Mouse (Mus musculus) lung, postnatal 0 days (tissue): ENCODE measurements at regions not wholly inside any gene's neighbourhood (a gene's known extent, or its start where the extent isn't known, plus 50 kb on each side); places are given as distances from the start of the nearest gene placed in this dataset.

ENCODE experiments used
- ATAC-seq: fragments of 200-750 bp; cut with Nextera tagmentation; 2 replicates; pipeline ENCODE4 v1.8.0; 2017; ENCODE audit warnings: moderate library complexity
- DNase-seq: peaks from one replicate; pipeline ENCODE4 v3.0.0-alpha.2; 2016; ENCODE audit warnings: low spot score
- H3K27ac ChIP-seq: fragments of 300-500 bp; sonication (generic); 2 replicates; pipeline ENCODE4 v1.5.1; 2014; ENCODE audit warnings: antibody characterized with exemption, mild to moderate bottlenecking, low read length, mixed read lengths
- H3K27me3 ChIP-seq: fragments of 300-500 bp; sonication (generic); replicated peaks from 2 replicates; pipeline ENCODE4 v1.6.1; 2014; ENCODE audit warnings: low read length, mixed read lengths; ENCODE audit not compliant: insufficient read depth
- H3K36me3 ChIP-seq: fragments of 300-500 bp; sonication (generic); 2 replicates; pipeline ENCODE4 v1.6.1; 2014; ENCODE audit warnings: low read length, mixed read lengths; ENCODE audit not compliant: insufficient read depth
- H3K4me1 ChIP-seq: fragments of 300-500 bp; sonication (generic); 2 replicates; pipeline ENCODE4 v1.6.1; 2014; ENCODE audit warnings: antibody characterized with exemption, low read depth, low read length, mixed read lengths; ENCODE audit not compliant: insufficient read depth
- H3K4me2 ChIP-seq: fragments of 300-500 bp; sonication (generic); replicated peaks from 2 replicates; pipeline ENCODE4 v1.6.1; 2014; ENCODE audit warnings: low read depth, mild to moderate bottlenecking, low read length, moderate library complexity, mixed read lengths
- H3K4me3 ChIP-seq: fragments of 300-500 bp; sonication (generic); 2 replicates; pipeline ENCODE4 v1.5.1; 2014; ENCODE audit warnings: low read depth, low read length
- H3K9ac ChIP-seq: fragments of 300-500 bp; sonication (generic); replicated peaks from 2 replicates; pipeline ENCODE4 v1.6.1; 2014; ENCODE audit warnings: low read depth, mild to moderate bottlenecking
- H3K9me3 ChIP-seq: fragments of 300-500 bp; sonication (generic); 2 replicates; pipeline ENCODE4 v1.6.1; 2016; ENCODE audit warnings: low read length, mixed read lengths
- CTCF ChIP-seq: IDR thresholded peaks from 2 replicates; pipeline ENCODE4 v1.5.1; 2016; ENCODE audit warnings: antibody characterized with exemption, mild to moderate bottlenecking
- EP300 ChIP-seq: IDR thresholded peaks from 2 replicates; pipeline ENCODE4 v1.6.1; 2016; ENCODE audit warnings: antibody characterized with exemption, mild to moderate bottlenecking, control low read depth
- WGBS: fragments of 180-500 bp; shearing (Covaris S2); extraction: QIAGEN DNeasy Blood & Tissue Kit; methylation state at CpG from one replicate; pipeline ENCODE4 v1.1.7; 2014; 5-methylcytosine and 5-hydroxymethylcytosine counted together

DNA sequence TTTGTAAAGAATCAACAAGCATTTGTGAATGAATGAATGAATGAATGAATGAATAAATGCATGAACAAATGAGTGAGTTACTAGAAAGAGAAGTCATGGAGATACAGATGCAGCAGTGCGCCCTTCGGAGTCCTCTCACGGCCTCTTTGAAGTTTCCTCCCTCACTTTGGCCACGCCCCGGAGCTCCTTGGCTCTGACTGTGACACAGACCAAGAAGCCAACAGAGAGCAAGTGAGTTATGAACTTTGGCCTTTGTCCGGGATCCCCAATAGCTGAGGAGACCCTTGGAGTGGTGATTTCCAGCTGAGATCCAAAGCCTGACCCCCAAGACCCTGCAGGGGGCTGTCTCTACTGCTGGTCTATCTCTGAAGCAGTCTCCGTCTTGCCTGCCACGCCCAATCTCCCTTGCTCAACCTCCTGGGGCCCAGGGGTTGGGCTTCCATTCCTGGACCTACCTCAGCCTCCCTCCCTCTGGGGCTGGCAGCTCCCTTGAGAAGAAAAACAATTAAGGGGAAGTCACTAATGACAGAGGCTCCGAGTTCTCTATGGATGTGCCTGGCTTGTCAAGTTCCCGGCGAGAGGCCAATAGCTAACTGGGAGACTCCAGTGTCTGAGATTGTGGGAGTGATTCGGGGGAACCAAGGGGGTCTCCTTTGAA lies 58.2 kb upstream of the Slc22a12 start:
- Histone ChIP-seq H3K9ac (no peak overlapping the region), H3K27me3 (no peaks in the 10 kb centered on the region), H3K9me3 (no peaks in the 10 kb centered on the region), H3K27ac (no peak overlapping the region), H3K4me3 (no peak overlapping the region), H3K4me2 (no peak overlapping the region), H3K4me1 (no peaks in the 10 kb centered on the region), H3K36me3 (no peaks in the 10 kb centered on the region)
- ATAC-seq (no peak), DNase-seq (no peak)
- WGBS = 34% methylated on average over 12 of the region's 12 CpGs
- TF ChIP-seq EP300 (no peak), CTCF (no peak)

DNA sequence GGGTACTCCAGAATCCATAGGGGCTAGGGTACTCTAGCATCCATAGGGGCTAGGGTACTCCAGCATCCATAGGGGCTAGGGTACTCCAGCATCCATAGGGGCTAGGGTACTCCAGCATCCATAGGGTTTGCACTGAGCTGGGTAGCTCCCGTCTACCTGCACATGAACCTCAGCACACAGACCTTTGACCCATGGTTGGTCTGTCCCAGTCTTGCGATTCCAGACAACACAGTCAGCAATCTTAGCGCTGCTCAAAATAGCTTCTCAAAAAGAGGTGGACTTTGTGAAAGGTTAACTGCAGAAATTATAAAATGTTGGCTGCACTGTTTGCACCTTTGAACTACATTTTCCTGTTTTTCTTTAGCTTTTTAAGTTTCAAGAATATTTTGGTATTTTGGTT lies 56.4 kb upstream of the Slc22a12 start:
- no peak overlapping the region for H3K4me2 ChIP-seq
- H3K9me3 ChIP-seq = no peaks in the 10 kb centered on the region
- 79% methylated on average over 3 of the region's 3 CpGs for WGBS
- no peaks in the 10 kb centered on the region for H3K27me3 ChIP-seq
- H3K4me1 ChIP-seq = no peaks in the 10 kb centered on the region
- ATAC-seq (no peak), DNase-seq (no peak)
- H3K4me3 ChIP-seq = no peak overlapping the region
- H3K27ac ChIP-seq = no peak overlapping the region
- no peaks in the 10 kb centered on the region for H3K36me3 ChIP-seq
- TF ChIP-seq EP300 = no peak
- TF ChIP-seq CTCF = no peak
- H3K9ac ChIP-seq = no peak overlapping the region

DNA sequence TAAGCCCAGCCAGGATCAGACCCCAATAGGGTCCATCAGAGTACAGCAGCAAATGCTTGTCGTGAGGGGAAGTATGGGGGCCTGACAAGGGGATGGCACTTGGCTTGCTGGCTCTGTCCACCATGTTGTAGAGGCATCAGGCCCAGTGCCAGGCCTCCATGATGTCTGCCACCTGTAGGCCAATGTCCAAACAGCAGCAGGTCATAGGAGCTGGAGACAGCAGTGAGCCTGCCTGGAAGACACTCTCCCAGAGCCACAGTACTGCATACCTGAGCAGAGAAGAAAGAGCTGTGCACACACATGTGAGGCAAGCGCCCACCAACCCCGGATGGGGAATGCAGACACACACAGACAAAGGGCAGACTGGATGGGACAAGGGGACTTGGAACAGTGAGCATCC lies 55.4 kb upstream of the Slc22a12 start:
- Histone ChIP-seq H3K9me3 (no peaks in the 10 kb centered on the region), H3K4me3 (no peak overlapping the region), H3K9ac (no peak overlapping the region), H3K4me1 (no peaks in the 10 kb centered on the region), H3K4me2 (no peak overlapping the region), H3K27me3 (no peaks in the 10 kb centered on the region), H3K36me3 (no peaks in the 10 kb centered on the region), H3K27ac (no peak overlapping the region)
- ATAC-seq = no peak
- 60% methylated on average over 3 of the region's 3 CpGs for WGBS
- no peak for DNase-seq
- TF ChIP-seq EP300 (no peak), CTCF (no peak; the same call in 1 of the 2 replicates)

GRCm38 (mm10) chr19:6595801-6596200 lies 53.0 kb upstream of the Slc22a12 start:
- Histone ChIP-seq H3K4me1 (no peaks in the 10 kb centered on the region), H3K9me3 (no peaks in the 10 kb centered on the region), H3K4me2 (no peak overlapping the region), H3K9ac (no peak overlapping the region), H3K27ac (no peak overlapping the region), H3K36me3 (no peaks in the 10 kb centered on the region), H3K27me3 (no peaks in the 10 kb centered on the region), H3K4me3 (no peak overlapping the region)
- 55% methylated on average over 9 of the region's 9 CpGs for WGBS
- TF ChIP-seq EP300 = no peak
- no peak for TF ChIP-seq CTCF
- DNase-seq (no peak), ATAC-seq (no peak)
